Mouse (Mus musculus) frontal cortex, adult (tissue): ENCODE measurements around the gene S100a3.

Experiments
- ATAC-seq: cut with Nextera tagmentation; 2 replicates; pipeline ENCODE4 v1.9.2; 2017; ENCODE audit warnings: mild to moderate bottlenecking, moderate library complexity, mixed read lengths; ENCODE audit not compliant: low TSS enrichment

S100a3 gene

GRCm38 (mm10) chr3:90601486-90602110, 41.2 kb downstream of the S100a3 start, which contains the start of gene Gm42674:
Gm42674 (plus strand) TSS chr3:90601904.
- no peak for ATAC-seq

GRCm38 (mm10) chr3:90603623-90604022, 43.2 kb downstream of the S100a3 start, which contains the start of gene S100a4:
S100a4 (plus strand) TSS chr3:90603771.
- no peak for ATAC-seq

GRCm38 (mm10) chr3:90604416-90604815, 44.0 kb downstream of the S100a3 start:
- ATAC-seq: peak; percentile 56

GRCm38 (mm10) chr3:90605049-90605448, 44.7 kb downstream of the S100a3 start:
- peak; percentile 32 for ATAC-seq

- no peak for ATAC-seq
These were observed 45.4 kb downstream of the S100a3 start for GRCm38 (mm10) chr3:90605736-90606135.

GRCm38 (mm10) chr3:90606185-90606584, 45.8 kb downstream of the S100a3 start:
- no peak for ATAC-seq

GRCm38 (mm10) chr3:90607361-90607760, 47.0 kb downstream of the S100a3 start:
- ATAC-seq: no peak

GRCm38 (mm10) chr3:90608223-90608622, 47.8 kb downstream of the S100a3 start, which contains the start of gene S100a5:
S100a5 (plus strand) TSS chr3:90608523.
- ATAC-seq: no peak

- ATAC-seq: no peak
These were observed 48.7 kb downstream of the S100a3 start for GRCm38 (mm10) chr3:90609102-90609501.

- no peak for ATAC-seq
These were observed 51.1 kb downstream of the S100a3 start for GRCm38 (mm10) chr3:90611494-90611893.

- no peak for ATAC-seq
These were observed 51.7 kb downstream of the S100a3 start for GRCm38 (mm10) chr3:90612061-90612460.

GRCm38 (mm10) chr3:90612728-90613291, 52.4 kb downstream of the S100a3 start, which contains the start of gene S100a6:
S100a6 (plus strand) TSS chr3:90612882.
- ATAC-seq: peak; percentile 70

- no peak for ATAC-seq
These were observed 53.2 kb downstream of the S100a3 start for GRCm38 (mm10) chr3:90613461-90614147.

GRCm38 (mm10) chr3:90614148-90614530, 53.8 kb downstream of the S100a3 start:
- ATAC-seq: no peak

GRCm38 (mm10) chr3:90614611-90615251, 54.4 kb downstream of the S100a3 start:
- no peak for ATAC-seq

- peak; percentile 94 for ATAC-seq
These were observed 55.0 kb downstream of the S100a3 start for GRCm38 (mm10) chr3:90615415-90615814.

GRCm38 (mm10) chr3:90615911-90616310, 55.5 kb downstream of the S100a3 start:
- no peak for ATAC-seq

GRCm38 (mm10) chr3:90617586-90617985, 57.2 kb downstream of the S100a3 start:
- ATAC-seq: no peak

GRCm38 (mm10) chr3:90621552-90621951, 61.2 kb downstream of the S100a3 start:
- no peak for ATAC-seq

- no peak for ATAC-seq
These were observed 63.2 kb downstream of the S100a3 start for GRCm38 (mm10) chr3:90623435-90624071.

- ATAC-seq: no peak
These were observed 65.1 kb downstream of the S100a3 start for GRCm38 (mm10) chr3:90625496-90625895.
